Mouse (Mus musculus): ENCODE measurements around the gene Abca14.

Gene Abca14

DNA sequence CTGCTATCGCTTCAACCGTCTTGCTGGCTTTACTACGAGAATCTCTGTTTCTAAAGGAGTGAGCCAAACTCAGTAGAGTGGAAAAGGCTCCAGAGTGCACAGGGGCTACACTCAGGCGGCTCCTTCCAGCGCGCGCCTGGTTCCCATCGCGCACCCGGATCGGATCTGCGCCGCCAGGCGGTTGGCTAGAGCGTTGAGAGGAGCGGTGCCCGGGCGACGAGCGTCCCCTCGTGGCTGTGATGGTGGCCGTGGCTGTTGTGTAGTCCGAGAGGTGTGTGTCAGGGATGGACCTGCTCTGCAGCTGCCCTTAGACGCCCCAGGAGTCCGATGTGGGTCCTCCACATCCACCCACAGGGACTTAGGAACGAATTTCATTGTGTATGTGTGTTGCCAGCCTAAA is at the start of gene Abca14:
Gene Abca14 (plus strand): TSS at position 173 of the 400 bp plus-strand sequence.
- DNase-seq (ENCODE audit: low read depth, low spot score), result peak; percentile 72

DNA sequence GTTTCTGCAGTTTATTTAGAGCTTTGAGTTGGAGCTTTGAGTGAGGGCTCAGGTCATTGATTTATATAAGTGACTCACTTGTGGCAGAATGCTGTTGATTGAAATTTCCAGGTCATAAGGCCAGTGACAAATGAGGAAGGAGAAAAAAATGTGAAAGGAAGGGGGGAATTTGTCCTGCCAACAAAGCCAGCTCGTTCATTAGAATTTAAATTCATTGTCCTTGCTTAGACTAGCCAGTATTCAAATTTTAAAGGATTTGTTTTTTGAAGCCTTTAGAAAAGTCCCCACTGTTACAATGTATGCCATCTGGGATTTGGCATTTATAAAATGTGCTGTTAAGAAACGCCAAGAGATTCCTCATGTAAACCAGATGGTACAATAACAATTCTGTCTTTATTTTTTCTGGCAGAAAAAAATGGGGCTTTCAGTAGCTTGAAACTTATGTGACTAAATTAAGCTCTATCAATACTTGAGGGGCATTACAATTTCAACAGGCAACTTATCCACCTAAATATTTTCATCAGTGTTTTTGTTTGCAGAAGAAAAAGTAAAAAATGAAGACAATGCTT is 46.8 kb upstream of the Abca14 start:
- DNase-seq (ENCODE audit: low read depth, low spot score), result no peak

DNA sequence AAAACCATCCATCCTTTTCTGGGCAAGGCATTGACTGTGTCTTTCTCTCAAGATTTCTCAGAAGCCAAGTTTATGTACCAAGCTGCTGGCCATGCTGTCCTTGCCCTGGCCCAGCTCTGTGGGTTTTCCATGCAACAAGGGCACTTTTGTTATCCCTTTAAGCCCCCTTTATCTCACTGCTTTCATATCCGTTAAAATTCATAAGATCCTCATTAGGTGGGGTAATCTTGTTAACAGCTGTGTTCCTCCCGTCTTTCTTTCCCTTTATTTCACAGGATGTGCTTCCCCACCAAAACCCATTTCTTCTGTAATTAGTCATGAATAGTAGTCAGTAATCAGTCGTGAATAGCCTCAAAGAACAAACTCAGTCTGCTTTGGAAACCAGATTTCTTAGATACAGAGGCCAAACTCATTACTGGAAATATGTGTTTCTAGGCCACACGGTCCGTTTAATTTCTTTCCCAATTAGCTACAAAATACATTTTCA is 46.1 kb upstream of the Abca14 start:
- DNase-seq (ENCODE audit: low read depth, low spot score), result no peak

DNA sequence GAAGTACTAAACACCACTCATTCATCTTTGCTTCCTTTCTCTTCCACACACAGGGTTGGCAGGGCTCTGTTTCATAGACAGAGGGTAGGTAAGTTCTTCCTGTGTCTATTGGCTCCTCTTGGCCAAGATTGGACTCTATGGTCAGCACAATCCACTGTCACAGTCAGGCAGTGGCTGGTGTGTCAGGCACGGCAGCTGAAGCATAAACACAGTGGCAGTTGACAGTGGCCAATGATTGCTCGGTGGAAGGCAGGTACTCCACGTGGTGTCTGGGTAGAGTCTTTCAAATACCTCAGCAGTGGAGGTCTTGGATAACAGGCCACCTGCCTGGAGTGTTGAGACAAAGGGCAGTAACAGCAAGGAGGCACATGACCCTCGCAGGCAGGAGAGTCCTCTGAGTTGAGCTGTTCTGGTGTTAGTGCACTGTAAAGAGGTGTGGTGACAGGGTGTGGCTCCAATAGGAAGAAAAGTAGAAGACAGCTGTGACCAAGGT is 45.6 kb upstream of the Abca14 start:
- peak; percentile 89 for DNase-seq (ENCODE audit: low read depth, low spot score)

DNA sequence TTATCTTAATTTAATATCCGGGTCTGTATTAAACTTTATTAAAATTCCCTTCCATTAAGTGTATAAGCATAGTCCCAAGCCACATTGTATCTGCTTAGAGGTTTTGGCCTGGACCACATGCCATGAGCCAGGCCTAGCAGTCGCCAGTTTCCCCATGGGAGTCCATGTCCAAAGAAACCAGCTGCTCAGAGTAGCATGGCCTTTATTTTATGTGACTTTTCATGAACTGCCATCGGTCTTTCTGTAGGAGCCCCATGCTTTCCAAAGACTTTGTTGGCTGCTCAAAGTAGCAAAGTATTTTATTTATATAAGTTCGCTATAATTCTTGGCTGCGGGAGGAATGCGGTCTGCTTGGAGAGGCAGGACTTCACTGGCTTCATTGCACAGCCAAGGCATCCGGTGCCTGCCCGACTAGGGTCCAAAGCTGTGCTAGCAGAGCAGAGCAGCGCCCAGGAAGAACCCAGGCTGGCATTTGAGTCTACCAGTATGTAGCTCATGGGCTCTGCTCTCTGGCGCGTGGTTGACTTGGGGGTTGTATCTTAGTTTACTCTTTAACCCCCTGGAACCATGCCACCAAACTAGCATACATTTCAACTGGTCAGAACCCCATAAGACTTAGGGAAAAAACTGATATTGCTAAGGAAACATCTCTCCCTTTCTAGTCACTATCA is 40.0 kb upstream of the Abca14 start:
- no peak for DNase-seq (ENCODE audit: low read depth, low spot score)

DNA sequence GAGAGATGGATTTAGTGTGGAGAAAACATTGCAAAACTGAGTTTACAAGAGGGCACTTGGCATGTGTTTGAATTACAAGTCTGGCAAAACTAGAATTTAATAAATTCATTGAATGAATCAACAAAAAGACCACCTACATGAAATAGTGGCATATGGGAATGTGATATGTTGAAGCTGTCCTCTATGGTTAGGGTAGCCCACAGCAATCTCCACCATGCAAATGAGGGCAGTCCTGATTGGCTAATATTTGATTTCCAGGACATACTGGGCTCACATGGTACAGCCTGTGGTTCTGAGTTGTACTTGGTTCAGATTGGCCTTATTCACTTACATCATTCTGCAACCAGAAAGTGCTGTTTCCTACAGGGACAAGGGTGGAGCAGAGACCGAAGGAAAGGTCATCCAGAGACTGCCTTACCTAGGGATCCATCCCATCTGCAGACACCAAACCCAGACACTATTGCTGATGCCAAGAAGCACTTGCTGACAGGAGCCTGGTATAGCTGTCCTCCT is 31.5 kb upstream of the Abca14 start:
- DNase-seq (ENCODE audit: low read depth, low spot score), result no peak

DNA sequence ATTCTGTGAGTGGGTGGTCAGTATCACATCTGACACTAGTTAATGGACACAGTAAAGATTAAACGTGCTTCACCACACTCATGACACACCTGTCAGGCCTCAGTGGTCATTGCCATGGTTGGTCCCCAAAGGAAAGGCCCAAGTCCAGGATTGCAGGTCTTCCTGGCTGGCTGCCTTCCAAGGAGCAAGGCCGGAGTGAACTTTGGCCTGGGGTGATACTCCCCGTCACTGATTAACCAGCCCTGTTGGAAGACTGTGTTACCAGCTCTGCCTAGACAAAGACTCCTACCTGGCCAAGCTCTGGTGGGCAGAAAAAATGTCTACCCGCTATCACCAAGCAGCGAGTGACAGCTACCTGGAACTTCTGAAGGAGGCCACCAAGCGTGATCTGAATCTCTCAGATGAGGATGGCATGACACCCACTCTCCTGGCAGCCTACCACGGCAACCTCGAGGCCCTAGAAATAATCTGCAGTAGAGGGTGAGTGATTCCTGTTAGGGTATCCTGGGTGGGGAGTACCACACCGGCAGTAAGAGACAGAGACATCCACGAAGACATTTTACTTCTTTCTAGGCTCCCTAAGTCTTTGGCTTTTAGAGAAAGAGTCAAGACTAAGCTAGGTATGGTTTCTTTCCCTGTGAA is 30.0 kb upstream of the Abca14 start, which contains the start of gene Anks4b:
Gene Anks4b (plus strand): TSS at position 256 of the 642 bp plus-strand sequence.
- DNase-seq (ENCODE audit: low read depth, low spot score), result no peak

DNA sequence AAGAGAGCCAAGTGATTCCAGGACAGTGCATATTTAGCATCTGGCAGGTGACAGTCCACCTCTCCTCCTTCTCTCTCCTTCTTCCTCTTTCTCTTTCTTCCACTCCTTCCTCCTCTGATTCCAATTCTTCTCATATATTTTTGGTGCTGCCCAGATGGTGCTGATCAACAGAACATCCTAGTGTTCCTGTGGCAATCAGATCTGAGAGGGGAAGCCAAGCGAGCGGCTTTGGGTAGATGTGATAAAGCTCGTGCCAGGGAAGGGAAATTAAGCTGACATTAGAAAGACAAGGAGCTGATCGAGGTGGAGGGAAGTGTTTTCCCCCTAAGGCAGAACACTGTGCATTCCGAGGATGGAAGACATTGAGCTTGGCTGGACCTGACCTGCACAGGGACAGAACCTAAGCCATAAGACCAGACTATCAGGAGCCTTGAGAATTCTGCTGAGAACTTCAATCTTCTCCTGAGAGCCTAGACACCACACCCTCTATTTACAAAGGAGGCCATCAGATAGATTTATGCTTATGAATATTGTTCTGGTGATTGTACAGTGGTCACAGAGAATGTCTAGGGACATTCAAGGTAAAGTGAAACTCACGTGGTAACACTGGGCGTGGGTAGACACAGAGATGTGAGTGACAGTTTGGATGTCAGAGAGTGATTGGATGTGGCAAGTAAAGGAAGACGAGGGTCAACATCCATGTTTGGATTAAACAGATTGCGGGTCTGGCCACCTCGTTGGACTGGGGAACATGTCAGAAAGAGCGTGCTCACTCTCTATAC is 28.8 kb upstream of the Abca14 start:
- no peak for DNase-seq (ENCODE audit: low read depth, low spot score)

DNA sequence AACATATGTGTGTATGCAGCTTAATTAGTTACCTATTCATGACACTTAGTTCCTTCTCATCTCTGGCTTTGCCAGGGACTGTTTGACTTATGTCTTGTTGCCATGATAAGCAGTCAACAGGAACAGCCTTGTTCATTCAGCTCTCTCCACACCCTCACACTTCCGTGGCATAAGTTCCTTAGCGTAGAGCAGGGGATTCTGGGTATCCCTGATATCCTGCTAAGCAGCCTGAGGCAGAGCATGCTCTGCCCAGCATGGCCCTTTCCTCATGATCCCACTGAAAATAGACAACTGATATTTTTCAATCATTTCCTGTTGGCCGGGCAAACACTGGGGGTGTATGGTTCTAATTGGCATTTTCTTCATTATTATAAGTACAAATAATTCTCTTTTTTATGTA is 26.1 kb upstream of the Abca14 start:
- DNase-seq (ENCODE audit: low read depth, low spot score), result no peak

DNA sequence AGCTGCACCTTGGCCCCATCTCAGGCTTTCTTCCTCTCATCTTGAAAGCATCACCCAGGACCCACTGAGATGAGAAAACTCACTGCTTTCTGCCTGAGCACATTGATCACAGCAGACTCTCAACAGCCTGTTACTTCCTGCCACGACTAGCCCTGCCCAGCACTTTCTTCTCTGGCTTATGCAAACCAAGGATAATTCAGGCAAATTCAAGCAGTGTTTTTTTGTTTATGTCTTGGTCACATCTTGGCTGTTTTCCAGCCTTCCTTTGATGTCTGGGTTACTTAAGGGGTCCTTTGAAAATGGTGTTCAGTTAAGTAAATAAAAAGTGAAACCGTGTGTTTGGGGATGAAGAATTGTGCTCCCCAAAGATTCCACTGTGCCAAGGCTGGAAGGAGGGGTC is 24.8 kb upstream of the Abca14 start:
- no peak for DNase-seq (ENCODE audit: low read depth, low spot score)

DNA sequence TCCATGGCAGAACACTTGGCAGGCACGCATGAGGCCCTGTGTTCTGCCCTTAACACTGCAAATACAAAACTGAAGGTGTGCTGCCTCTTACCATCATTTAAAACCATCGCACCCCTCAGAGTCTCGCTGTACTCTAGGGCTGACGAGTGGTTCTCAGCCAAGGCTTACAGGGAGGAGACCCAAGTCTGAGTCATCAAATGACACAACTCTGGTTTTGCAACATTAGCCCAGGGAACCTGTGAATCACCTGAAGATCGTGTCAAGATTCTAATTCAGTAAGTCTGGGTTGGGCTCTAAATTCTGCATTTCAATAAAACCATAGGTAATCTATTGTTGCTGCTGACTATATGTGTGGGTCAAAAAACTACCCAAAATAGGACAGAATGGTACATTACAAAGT is 23.2 kb upstream of the Abca14 start:
- DNase-seq (ENCODE audit: low read depth, low spot score), result no peak

DNA sequence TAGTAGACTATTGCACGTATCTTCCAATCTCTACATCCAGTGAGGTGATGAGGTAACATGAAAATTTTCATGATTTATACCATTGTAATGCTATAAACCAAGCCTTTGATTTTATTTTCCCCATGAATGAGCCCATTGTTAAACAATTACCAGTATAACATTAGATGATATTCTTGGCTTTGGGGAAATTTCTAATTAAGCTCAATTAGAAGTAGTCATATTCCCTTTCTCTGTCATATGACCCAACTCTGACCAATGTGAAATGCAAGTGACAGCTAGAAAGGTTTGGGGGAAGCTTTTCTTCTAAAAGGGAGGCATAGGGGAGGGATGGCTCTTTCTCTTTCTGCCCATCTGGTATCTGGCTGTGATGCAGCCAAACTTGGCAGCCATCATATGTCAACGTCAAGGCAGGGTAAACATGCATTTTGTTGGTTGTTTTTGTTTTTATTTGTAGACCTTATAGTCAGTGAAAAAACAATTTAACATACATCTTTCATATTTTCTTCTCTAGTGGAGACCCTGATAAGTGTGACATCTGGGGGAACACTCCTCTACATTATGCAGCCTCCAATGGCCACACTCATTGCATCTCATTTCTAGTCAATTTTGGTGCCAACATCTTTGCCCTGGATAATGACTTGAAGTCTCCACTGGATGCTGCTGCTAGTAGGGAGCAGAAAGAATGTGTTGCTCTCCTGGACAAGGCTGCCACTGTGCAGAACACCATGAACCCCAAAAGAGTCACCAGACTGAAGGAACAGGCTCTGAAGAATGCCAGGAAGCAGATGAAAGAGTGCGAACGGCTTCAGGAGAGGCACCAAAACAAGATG is 22.1 kb upstream of the Abca14 start:
- DNase-seq (ENCODE audit: low read depth, low spot score), result no peak

DNA sequence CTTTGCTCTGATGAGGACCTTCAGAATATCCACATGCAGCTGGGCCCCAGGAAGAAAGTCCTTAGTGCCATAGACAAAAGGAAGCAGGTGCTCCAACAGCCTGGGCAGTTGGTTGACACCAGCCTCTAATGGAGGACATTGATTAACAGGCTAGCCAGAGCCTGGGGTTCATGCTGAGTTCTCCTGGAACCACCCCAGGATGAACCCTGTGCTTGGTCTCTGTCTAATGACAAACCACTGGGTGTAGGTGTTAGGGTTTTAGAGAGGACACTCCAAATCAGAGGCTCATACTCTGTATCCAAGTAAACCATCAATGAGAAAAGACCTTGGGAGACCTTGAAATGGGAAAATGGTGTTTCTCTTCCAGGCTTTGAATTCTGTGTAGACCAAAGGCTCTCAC is 20.9 kb upstream of the Abca14 start:
- DNase-seq (ENCODE audit: low read depth, low spot score), result no peak

DNA sequence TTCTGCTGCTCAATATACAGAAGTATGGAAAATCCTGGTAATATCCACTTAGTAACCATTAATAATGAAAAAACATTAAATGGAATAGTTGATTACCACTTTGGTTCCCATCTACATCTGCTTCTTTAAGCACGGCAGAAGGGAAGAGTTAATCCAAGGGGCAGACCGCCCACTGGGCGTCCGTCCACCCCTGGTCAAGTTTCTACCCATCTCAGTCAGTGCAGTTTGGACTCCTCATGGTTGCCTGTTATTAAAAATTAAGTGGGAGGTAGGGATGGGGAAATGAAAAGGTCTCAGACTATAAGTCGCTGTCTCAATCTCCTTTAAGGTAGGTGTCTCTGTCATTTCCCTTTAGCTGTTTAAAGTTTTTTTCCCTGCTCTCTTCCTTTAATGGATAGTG is 14.8 kb upstream of the Abca14 start:
- no peak for DNase-seq (ENCODE audit: low read depth, low spot score)

DNA sequence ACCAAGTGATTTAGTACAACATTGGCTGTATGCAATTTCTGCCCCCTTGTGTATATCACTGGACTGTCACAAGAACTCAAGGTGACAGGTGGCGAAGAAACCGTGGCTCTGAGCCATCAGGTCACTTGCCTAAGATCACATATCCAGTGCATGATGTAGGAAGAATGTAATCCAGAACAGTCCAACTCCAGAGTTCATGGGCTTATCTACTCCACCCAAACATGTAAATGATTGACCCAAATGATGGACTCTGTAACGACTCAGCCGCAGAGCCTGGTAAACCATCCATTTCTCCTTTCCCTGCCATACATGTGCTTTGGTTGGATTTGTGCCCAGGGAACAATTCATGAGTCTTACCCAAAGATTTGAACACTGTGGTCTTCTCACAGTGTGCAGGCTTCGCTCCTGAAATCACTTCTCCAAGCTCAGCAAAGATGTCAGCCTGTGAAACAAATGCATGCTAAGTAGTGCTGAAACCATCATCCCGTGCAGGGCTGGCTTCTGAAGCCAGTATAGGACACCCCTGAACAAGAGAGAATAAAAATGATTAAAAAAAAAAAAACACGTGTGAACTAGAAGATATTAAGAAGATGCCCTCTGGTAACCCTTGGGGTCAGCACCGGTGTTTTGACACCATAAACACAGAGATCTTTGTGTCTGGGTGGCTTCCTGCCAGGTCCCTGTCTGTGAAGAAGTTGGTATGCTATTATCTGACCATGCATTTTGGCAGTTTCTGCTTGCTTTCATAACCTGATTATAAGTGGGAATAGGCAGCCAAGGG is 14.2 kb upstream of the Abca14 start:
- no peak for DNase-seq (ENCODE audit: low read depth, low spot score)

DNA sequence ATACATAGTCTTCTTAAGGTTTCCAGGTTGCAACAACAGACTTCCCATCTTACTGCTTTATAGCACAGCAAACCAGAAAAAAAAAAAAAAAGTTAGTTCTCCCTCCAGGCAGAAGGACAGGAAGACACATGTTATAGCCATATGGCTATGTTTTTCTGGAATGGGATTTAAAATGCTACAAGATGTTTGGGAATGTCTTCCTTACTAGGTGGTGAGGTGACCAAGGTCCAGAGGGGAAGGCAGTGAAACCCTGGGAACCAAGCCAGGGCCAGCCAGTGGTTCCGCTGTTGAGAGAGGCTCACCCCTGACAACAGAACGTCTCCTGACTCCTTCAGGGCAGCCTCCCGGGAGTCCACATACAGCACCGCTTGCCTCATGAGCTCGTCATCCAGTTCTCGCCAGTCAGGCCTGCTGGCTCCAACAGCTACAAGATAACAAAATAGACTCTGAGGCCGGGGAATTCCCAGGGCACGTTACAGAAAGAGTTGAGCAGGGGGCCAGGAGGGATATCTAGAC is 13.6 kb upstream of the Abca14 start:
- DNase-seq (ENCODE audit: low read depth, low spot score), result no peak

DNA sequence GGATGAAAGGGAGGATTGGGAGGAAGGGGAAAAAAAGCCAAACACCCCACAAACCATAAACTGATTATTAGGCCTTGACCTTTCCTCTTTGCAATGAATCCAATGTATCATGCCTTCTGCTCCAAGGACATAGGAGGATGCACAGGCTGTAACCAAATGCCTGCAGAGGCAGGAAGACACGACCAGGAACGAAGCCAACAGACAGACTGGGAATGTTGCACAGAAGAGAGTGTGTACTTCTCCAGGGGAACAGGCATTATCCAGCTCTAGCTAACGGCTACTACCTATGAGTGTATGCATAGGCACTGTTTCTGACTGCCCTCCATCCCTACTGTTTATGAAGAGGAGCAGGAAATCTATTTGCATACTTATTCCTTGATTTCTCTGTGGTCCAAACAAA is 11.6 kb upstream of the Abca14 start:
- no peak for DNase-seq (ENCODE audit: low read depth, low spot score)

DNA sequence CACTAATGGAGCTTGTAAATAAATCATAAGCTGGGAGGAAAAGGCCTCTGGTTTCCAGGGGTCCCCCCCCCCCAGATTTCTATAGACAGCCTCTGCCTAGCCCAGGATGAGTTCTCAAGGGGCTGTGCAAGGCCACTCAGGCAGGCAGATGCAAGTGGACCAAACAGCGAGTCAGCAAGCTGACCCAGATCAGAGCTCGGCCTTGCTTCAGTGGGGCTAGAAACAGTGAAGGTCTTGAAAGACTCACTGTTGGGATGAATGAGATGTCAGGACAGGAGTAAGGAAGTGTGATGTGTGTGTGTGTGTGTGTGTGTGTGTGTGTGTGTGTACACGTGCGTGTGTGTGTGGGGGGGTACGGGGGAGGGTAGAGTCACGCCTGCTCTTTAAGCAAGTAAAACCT is 10.9 kb upstream of the Abca14 start:
- no peak for DNase-seq (ENCODE audit: low read depth, low spot score)

DNA sequence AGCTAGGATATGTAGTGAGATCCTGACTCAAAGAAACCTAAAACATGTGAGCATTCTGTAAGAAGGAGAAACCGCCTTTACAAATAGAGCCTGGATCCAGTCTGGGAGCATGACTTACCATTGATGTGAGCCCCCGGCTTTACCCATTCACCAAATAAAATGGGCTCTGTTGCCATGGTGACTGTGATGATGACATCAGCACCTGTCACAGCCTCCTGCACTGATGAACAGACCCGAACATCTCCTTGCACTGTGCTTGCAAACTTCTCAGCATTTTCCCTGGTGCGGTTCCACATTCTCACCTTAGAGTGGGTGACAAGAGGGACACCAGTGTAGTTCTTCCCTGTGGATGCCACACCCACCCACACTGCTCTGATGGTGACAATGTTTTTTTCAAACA is 8.6 kb upstream of the Abca14 start:
- DNase-seq (ENCODE audit: low read depth, low spot score), result no peak

DNA sequence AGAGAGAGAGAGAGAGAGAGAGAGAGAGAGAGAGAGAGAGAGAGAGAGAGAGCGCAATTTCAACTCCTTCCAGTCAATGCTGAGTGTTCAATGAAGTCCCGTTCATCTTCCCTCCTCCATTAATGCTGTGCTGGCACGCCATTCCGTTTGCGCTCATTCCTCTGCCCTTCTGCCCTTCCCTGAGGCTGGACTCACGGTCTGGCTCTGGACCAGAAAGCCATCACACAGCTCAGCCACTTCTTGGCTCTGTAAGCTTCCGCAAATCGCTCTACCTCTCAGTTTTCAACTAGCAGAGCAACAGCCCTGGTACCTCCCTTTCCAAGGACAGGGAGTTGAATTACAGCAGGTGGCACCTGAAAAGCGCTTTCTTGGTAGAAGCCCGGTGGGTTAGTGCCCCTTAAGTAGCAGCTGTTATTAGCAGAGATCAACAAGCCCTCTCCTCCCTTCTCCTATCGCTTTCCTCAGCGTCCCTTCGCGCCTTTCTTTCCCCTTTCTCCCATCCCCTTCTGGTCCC is 2.5 kb upstream of the Abca14 start:
- DNase-seq (ENCODE audit: low read depth, low spot score), result no peak

All from ES-CJ7 (cell line).